Mouse (Mus musculus) liver, adult 2 months (tissue): Measurements from ENCODE around the gene Dusp18. TPM values are rescaled to one million over a fixed set of nuclear protein-coding genes. Genes with fewer than 3 reads are reported as not detected.

Experiments used
- DNase-seq: peaks from one replicate; pipeline ENCODE4 v3.0.0-alpha.2; 2011; ENCODE audit warnings: low read depth, low spot score; ENCODE audit errors: extremely low read depth
- H3K27ac ChIP-seq: fragments of 200-500 bp; replicated peaks from 2 replicates; pipeline ENCODE4 v1.5.1; 2012; ENCODE audit warnings: low read depth, mild to moderate bottlenecking, control low read depth, inconsistent platforms, low read length; ENCODE audit not compliant: insufficient read depth
- H3K27me3 ChIP-seq: fragments of 200-500 bp; 2 replicates; pipeline ENCODE4 v1.6.1; 2012; ENCODE audit warnings: mild to moderate bottlenecking, moderate library complexity, low read length, inconsistent platforms; ENCODE audit not compliant: control insufficient read depth, insufficient read depth
- H3K36me3 ChIP-seq: fragments of 200-500 bp; 2 replicates; pipeline ENCODE4 v1.6.1; 2012; ENCODE audit warnings: low read length, inconsistent platforms; ENCODE audit not compliant: control insufficient read depth, insufficient read depth
- H3K4me1 ChIP-seq: fragments of 200-500 bp; 2 replicates; pipeline ENCODE4 v1.6.1; 2011; ENCODE audit warnings: low read length; ENCODE audit not compliant: control insufficient read depth, insufficient read depth
- H3K4me3 ChIP-seq: fragments of 200-500 bp; 2 replicates; pipeline ENCODE4 v1.5.1; 2011; ENCODE audit warnings: low read depth, mild to moderate bottlenecking, control low read depth, low read length, moderate library complexity; ENCODE audit not compliant: insufficient read depth
- H3K79me2 ChIP-seq: fragments of 200-500 bp; 2 replicates; pipeline ENCODE4 v1.6.1; 2012; ENCODE audit warnings: inconsistent platforms, mild to moderate bottlenecking, low read length, moderate library complexity; ENCODE audit not compliant: control insufficient read depth, insufficient read depth
- H3K9ac ChIP-seq: fragments of 200-500 bp; 2 replicates; pipeline ENCODE4 v1.6.1; 2012; ENCODE audit warnings: low read depth, mild to moderate bottlenecking, control low read depth, inconsistent platforms, low read length
- CTCF ChIP-seq: fragments of 200-500 bp; IDR thresholded peaks from 2 replicates; pipeline ENCODE4 v1.5.1; 2011; ENCODE audit warnings: low read depth, low read length, control low read depth
- POLR2A ChIP-seq: fragments of 200-500 bp; IDR thresholded peaks from 2 replicates; pipeline ENCODE4 v1.6.1; 2011; ENCODE audit warnings: low read length, control low read depth; ENCODE audit not compliant: insufficient read depth; ENCODE audit errors: extremely low read depth
- WGBS: fragments of 180-500 bp; shearing (Covaris S2); methylation state at CpG from one replicate; pipeline ENCODE4 v1.1.7; 2018; 5-methylcytosine and 5-hydroxymethylcytosine counted together
- polyA plus RNA-seq: library from polyadenylated mRNA; depleted of rRNA; stranded (reverse); fragments of >200 nt; gene quantifications from 2 replicates; pipeline ENCODE4 v1.2.3, GENCODE M21; 2012
- total RNA-seq: library from RNA; depleted of rRNA; stranded (reverse); fragments of >200 nt; gene quantifications from 2 replicates; pipeline ENCODE4 v1.2.3, GENCODE M21; 2014

The Dusp18 gene
- total and polyA plus RNA-seq, 2 experiments: under 0.01 to 0.05 TPM

GRCm38 (mm10) chr11:3922115-3922514 lies 27.1 kb downstream of the Dusp18 start:
- peaks cover 24% of the 10 kb centered on the region for H3K36me3 ChIP-seq
- 96% methylated on average over 9 of the region's 9 CpGs for WGBS
- TF ChIP-seq CTCF: no peak
- TF ChIP-seq POLR2A: no peak
- no peak overlapping the region for H3K9ac ChIP-seq
- no peak overlapping the region for H3K4me3 ChIP-seq
- no peak overlapping the region for H3K27ac ChIP-seq
- H3K79me2 ChIP-seq: no peaks in the 10 kb centered on the region
- H3K4me1 ChIP-seq: no peaks in the 10 kb centered on the region
- no peak for DNase-seq
- no peaks in the 10 kb centered on the region for H3K27me3 ChIP-seq

GRCm38 (mm10) chr11:3922731-3923130 lies 27.7 kb downstream of the Dusp18 start:
- H3K4me1 ChIP-seq: no peaks in the 10 kb centered on the region
- no peak for TF ChIP-seq CTCF
- no peak for TF ChIP-seq POLR2A
- H3K36me3 ChIP-seq: peaks cover 24% of the 10 kb centered on the region
- no peaks in the 10 kb centered on the region for H3K79me2 ChIP-seq
- no peak for DNase-seq
- WGBS: 97% methylated on average over 6 of the region's 6 CpGs
- H3K27ac ChIP-seq: no peak overlapping the region
- H3K27me3 ChIP-seq: no peaks in the 10 kb centered on the region
- no peak overlapping the region for H3K4me3 ChIP-seq
- no peak overlapping the region for H3K9ac ChIP-seq

- H3K27me3 ChIP-seq: no peaks in the 10 kb centered on the region
- TF ChIP-seq CTCF (no peak), POLR2A (no peak)
- no peak overlapping the region for H3K4me3 ChIP-seq
- no peak for DNase-seq
- H3K9ac ChIP-seq: no peak overlapping the region
- no peak overlapping the region for H3K27ac ChIP-seq
- WGBS: 95% methylated on average over 10 of the region's 10 CpGs
- H3K79me2 ChIP-seq: no peaks in the 10 kb centered on the region
- peaks cover 21% of the 10 kb centered on the region for H3K36me3 ChIP-seq
- H3K4me1 ChIP-seq: no peaks in the 10 kb centered on the region; the same call in 1 of the 2 replicates
These were observed 30.9 kb downstream of the Dusp18 start for GRCm38 (mm10) chr11:3925916-3926315.

GRCm38 (mm10) chr11:3930019-3930418 lies 35.0 kb downstream of the Dusp18 start:
- Histone ChIP-seq H3K9ac (no peak overlapping the region), H3K36me3 (peaks cover 12% of the 10 kb centered on the region), H3K4me3 (peak overlapping the region; percentile 57), H3K27me3 (no peaks in the 10 kb centered on the region), H3K4me1 (peaks cover 3% of the 10 kb centered on the region; the same call in 1 of the 2 replicates), H3K79me2 (no peaks in the 10 kb centered on the region), H3K27ac (no peak overlapping the region)
- DNase-seq: no peak
- no peak for TF ChIP-seq POLR2A
- no peak for TF ChIP-seq CTCF
- 66% methylated on average over 4 of the region's 4 CpGs for WGBS

- TF ChIP-seq CTCF (no peak), POLR2A (no peak)
- DNase-seq: no peak
- Histone ChIP-seq H3K27ac (peak overlapping the region; percentile 20; the same call in 1 of the 2 replicates), H3K36me3 (peaks cover 9% of the 10 kb centered on the region), H3K27me3 (no peaks in the 10 kb centered on the region), H3K4me1 (peaks cover 3% of the 10 kb centered on the region; the same call in 1 of the 2 replicates), H3K79me2 (no peaks in the 10 kb centered on the region), H3K9ac (peak overlapping the region; percentile 45), H3K4me3 (peak overlapping the region; percentile 57)
- WGBS: 35% methylated on average over 6 of the region's 6 CpGs
These were observed 35.9 kb downstream of the Dusp18 start for GRCm38 (mm10) chr11:3930931-3931330.

GRCm38 (mm10) chr11:3931511-3932211 lies 36.6 kb downstream of the Dusp18 start, which contains the start of gene Tcn2:
Gene Tcn2, minus strand, starts transcription at chr11:3932159.
- TF ChIP-seq POLR2A (0 out of 2 replicates have a peak, but pooled peaks have one; percentile 10), CTCF (no peak)
- Histone ChIP-seq H3K79me2 (no peaks in the 10 kb centered on the region), H3K4me1 (peaks cover 3% of the 10 kb centered on the region; the same call in 1 of the 2 replicates), H3K27ac (peak within 1 kb of the TSS; percentile 20; the same call in 1 of the 2 replicates), H3K27me3 (no peaks in the 10 kb centered on the region), H3K9ac (peak within 1 kb of the TSS; percentile 45), H3K36me3 (peaks cover 4% of the 10 kb centered on the region), H3K4me3 (peak within 1 kb of the TSS; percentile 57)
- 1% methylated on average over 26 of the region's 26 CpGs for WGBS
- DNase-seq: peak; percentile 87
